Mouse (Mus musculus) liver, embryonic 14.5 days (tissue): ENCODE measurements around the gene Cacng7. TPM values are rescaled to one million over a fixed set of nuclear protein-coding genes. Genes with fewer than 3 reads are reported as not detected.

Source experiments
- ATAC-seq: fragments of 200-750 bp; cut with Nextera tagmentation; 2 replicates; pipeline ENCODE4 v1.8.0; 2017; ENCODE audit warnings: moderate number of reproducible peaks, mild to moderate bottlenecking, moderate library complexity; ENCODE audit not compliant: insufficient read depth
- DNase-seq, 3 experiments: peaks; one replicate each; pipeline ENCODE4 v3.0.0-alpha.2; 2012 to 2013; ENCODE audit warnings: low read depth in 3 of 3, low spot score in 3 of 3
- H3K27ac ChIP-seq: fragments of 300-500 bp; sonication (generic); 2 replicates; pipeline ENCODE4 v1.5.1; 2014; ENCODE audit warnings: moderate library complexity, mild to moderate bottlenecking, control low read depth, inconsistent platforms
- H3K27me3 ChIP-seq: fragments of 300-500 bp; sonication (generic); 2 replicates; pipeline ENCODE4 v1.6.1; 2014; ENCODE audit warnings: mild to moderate bottlenecking, low read length, moderate library complexity; ENCODE audit not compliant: control insufficient read depth, insufficient read depth
- H3K36me3 ChIP-seq: fragments of 300-500 bp; sonication (generic); replicated peaks from 2 replicates; pipeline ENCODE4 v1.6.1; 2014; ENCODE audit warnings: low read depth; ENCODE audit not compliant: control insufficient read depth, insufficient read depth
- H3K4me1 ChIP-seq, 2 experiments: fragments of 200-500 bp in 1 of 2; fragments of 300-500 bp in 1 of 2; sonication (generic) in 1 of 2; replicated peaks; 2 replicates each; pipeline ENCODE4 v1.6.1; 2012 to 2014; ENCODE audit warnings: antibody characterized with exemption in 1 of 2, inconsistent platforms in 1 of 2, low read length in 1 of 2; ENCODE audit not compliant: control insufficient read depth in 2 of 2, insufficient read depth in 2 of 2
- H3K4me2 ChIP-seq: fragments of 300-500 bp; sonication (generic); 2 replicates; pipeline ENCODE4 v1.6.1; 2014; ENCODE audit warnings: low read depth, mild to moderate bottlenecking, control low read depth, moderate library complexity
- H3K4me3 ChIP-seq, 2 experiments: fragments of 200-500 bp in 1 of 2; fragments of 300-500 bp in 1 of 2; sonication (generic) in 1 of 2; 2 replicates each; pipeline ENCODE4 v1.5.1; 2012 to 2014; ENCODE audit warnings: low read depth in 2 of 2, low read length in 2 of 2, mild to moderate bottlenecking in 2 of 2, control low read depth in 1 of 2, inconsistent platforms in 1 of 2, moderate library complexity in 1 of 2; ENCODE audit not compliant: insufficient read depth in 1 of 2
- H3K9ac ChIP-seq: fragments of 300-500 bp; sonication (generic); replicated peaks from 2 replicates; pipeline ENCODE4 v1.6.1; 2014; ENCODE audit warnings: mild to moderate bottlenecking, control low read depth, moderate library complexity
- H3K9me3 ChIP-seq: fragments of 300-500 bp; sonication (generic); 2 replicates; pipeline ENCODE4 v1.6.1; 2016; ENCODE audit warnings: low read length, mixed read lengths; ENCODE audit not compliant: control insufficient read depth
- CTCF ChIP-seq: IDR thresholded peaks from 2 replicates; pipeline ENCODE4 v1.5.1; 2016; ENCODE audit warnings: antibody characterized with exemption, low read depth, control low read depth
- EP300 ChIP-seq: IDR thresholded peaks from 2 replicates; pipeline ENCODE4 v1.6.1; 2016; ENCODE audit warnings: antibody characterized with exemption, low read depth
- WGBS: fragments of 180-500 bp; shearing (Covaris S2); extraction: QIAGEN DNeasy Blood & Tissue Kit; methylation state at CpG from one replicate; pipeline ENCODE4 v1.1.7; 2014; ENCODE audit not compliant: insufficient replicate concordance; 5-methylcytosine and 5-hydroxymethylcytosine counted together
- polyA plus RNA-seq, 2 experiments: library from polyadenylated mRNA; depleted of rRNA in 1 of 2; stranded (reverse) in 1 of 2; unstranded in 1 of 2; fragments of >200 nt; fragmentation: Nextera tagmentation in 1 of 2; extraction: Ambion mirVana in 1 of 2; gene quantifications; 2 replicates each; pipeline versions ENCODE4 v1.2.1 to v1.2.3; 2012 to 2014

Cacng7 gene
- polyA plus RNA-seq, 2 experiments: 0.49 TPM; not detected in 1

- H3K36me3 ChIP-seq: no peaks in the 10 kb centered on the region
- TF ChIP-seq CTCF (no peak), EP300 (no peak)
- no peak for ATAC-seq
- no peaks in the 10 kb centered on the region for H3K4me1 ChIP-seq
- no peak overlapping the region for H3K4me2 ChIP-seq
- no peak for DNase-seq
- H3K9ac ChIP-seq: no peak overlapping the region
- 48% methylated on average over 6 of the region's 6 CpGs for WGBS
- no peak overlapping the region for H3K4me3 ChIP-seq
- H3K27ac ChIP-seq: no peak overlapping the region
- no peaks in the 10 kb centered on the region for H3K27me3 ChIP-seq
- H3K9me3 ChIP-seq: no peaks in the 10 kb centered on the region
These were observed 53.4 kb downstream of the Cacng7 start for GRCm38 (mm10) chr7:3386036-3386730.

GRCm38 (mm10) chr7:3387761-3388160, 55.0 kb downstream of the Cacng7 start:
- no peak for TF ChIP-seq EP300
- TF ChIP-seq CTCF: no peak
- Histone ChIP-seq H3K4me1 (no peaks in the 10 kb centered on the region), H3K4me3 (no peak overlapping the region), H3K9me3 (no peaks in the 10 kb centered on the region), H3K27me3 (no peaks in the 10 kb centered on the region), H3K27ac (no peak overlapping the region), H3K4me2 (no peak overlapping the region), H3K9ac (no peak overlapping the region), H3K36me3 (no peaks in the 10 kb centered on the region)
- 76% methylated on average over 18 of the region's 18 CpGs for WGBS
- no peak for DNase-seq
- no peak for ATAC-seq

GRCm38 (mm10) chr7:3388885-3389284, 56.1 kb downstream of the Cacng7 start:
- no peak for TF ChIP-seq CTCF
- TF ChIP-seq EP300: no peak
- H3K27me3 ChIP-seq: no peaks in the 10 kb centered on the region
- no peak for ATAC-seq

GRCm38 (mm10) chr7:3389444-3390412, 57.0 kb downstream of the Cacng7 start:
- under 1% methylated on average over 16 of the region's 17 CpGs for WGBS
- Histone ChIP-seq H3K4me1 (no peaks in the 10 kb centered on the region), H3K9ac (no peak overlapping the region), H3K4me2 (no peak overlapping the region), H3K27ac (no peak overlapping the region), H3K36me3 (no peaks in the 10 kb centered on the region), H3K9me3 (no peaks in the 10 kb centered on the region), H3K4me3 (no peak overlapping the region), H3K27me3 (no peaks in the 10 kb centered on the region)
- TF ChIP-seq CTCF (no peak), EP300 (no peak)
- no peak for DNase-seq
- ATAC-seq: no peak

More at GRCm38 (mm10) chr7:3388885-3389284, 56.1 kb downstream of the Cacng7 start:
- H3K9me3 ChIP-seq: no peaks in the 10 kb centered on the region
- no peaks in the 10 kb centered on the region for H3K36me3 ChIP-seq
- no peak overlapping the region for H3K9ac ChIP-seq
- DNase-seq: no peak
- 13% methylated on average over 6 of the region's 6 CpGs for WGBS
- H3K4me3 ChIP-seq: no peak overlapping the region
- H3K4me2 ChIP-seq: no peak overlapping the region
- H3K27ac ChIP-seq: no peak overlapping the region
- no peaks in the 10 kb centered on the region for H3K4me1 ChIP-seq

- ATAC-seq: no peak
- Histone ChIP-seq H3K4me1 (no peaks in the 10 kb centered on the region), H3K9ac (no peak within 1 kb of the TSS), H3K27me3 (no peaks in the 10 kb centered on the region), H3K9me3 (no peaks in the 10 kb centered on the region), H3K4me2 (no peak within 1 kb of the TSS), H3K36me3 (no peaks in the 10 kb centered on the region), H3K4me3 (no peak within 1 kb of the TSS), H3K27ac (no peak within 1 kb of the TSS)
- DNase-seq: no peak
- under 1% methylated on average over 7 of the region's 7 CpGs for WGBS
- TF ChIP-seq CTCF (no peak), EP300 (no peak)
These were observed 57.8 kb downstream of the Cacng7 start, which contains the start of gene Cacng8 for GRCm38 (mm10) chr7:3390413-3391080. Gene Cacng8, plus strand, starts transcription at chr7:3390683.
